Mouse (Mus musculus): ENCODE measurements around the gene Pdgfb.

The Pdgfb gene

GRCm38 (mm10) chr15:79958418-79958817 is 56.4 kb downstream of the Pdgfb start:
- DNase-seq (ENCODE audit: low read depth, low spot score) = no peak

GRCm38 (mm10) chr15:79956559-79956958 is 58.2 kb downstream of the Pdgfb start:
- DNase-seq (ENCODE audit: low read depth, low spot score) = no peak

- no peak for DNase-seq (ENCODE audit: low read depth, low spot score)
These were observed 61.3 kb downstream of the Pdgfb start for GRCm38 (mm10) chr15:79953470-79953869.

- no peak for DNase-seq (ENCODE audit: low read depth, low spot score)
These were observed 62.1 kb downstream of the Pdgfb start for GRCm38 (mm10) chr15:79952504-79953231.

GRCm38 (mm10) chr15:79951730-79952503 is 62.9 kb downstream of the Pdgfb start:
- no peak for DNase-seq (ENCODE audit: low read depth, low spot score)

GRCm38 (mm10) chr15:79951226-79951625 is 63.6 kb downstream of the Pdgfb start:
- DNase-seq (ENCODE audit: low read depth, low spot score) = no peak

- no peak for DNase-seq (ENCODE audit: low read depth, low spot score)
These were observed 64.3 kb downstream of the Pdgfb start for GRCm38 (mm10) chr15:79950250-79951025.

GRCm38 (mm10) chr15:79947681-79948080 is 67.1 kb downstream of the Pdgfb start:
- DNase-seq (ENCODE audit: low read depth, low spot score) = no peak

- DNase-seq (ENCODE audit: low read depth, low spot score) = no peak
These were observed 68.0 kb downstream of the Pdgfb start for GRCm38 (mm10) chr15:79946790-79947189.

GRCm38 (mm10) chr15:79946022-79946421 is 68.8 kb downstream of the Pdgfb start:
- DNase-seq (ENCODE audit: low read depth, low spot score) = no peak
